12 mouse cellular contexts compared by ENCODE assay signal in genomic region chr7:101354423-101354822, GRCm38 (mm10). TPM values are rescaled to one million over a fixed set of nuclear protein-coding genes. Genes with fewer than 3 reads are reported as not detected.
A peak's percentile ranks its signal among the peaks of the same experiment; 100 is the strongest.
DNase-seq lines count a peak whose midpoint lies in the region; ATAC-seq and TF ChIP-seq lines count a peak whose summit lies in the region.
"Had no signal": no experiment of that assay in that cellular context is flagged by ENCODE, and none has a peak within 500 bp of the region (broad histone marks: within the 10 kb centered on the region; RNA-seq: fewer than 3 reads in every experiment).

No protein-coding gene starts in this region.

- intact Hi-C loops in left cerebral cortex, postnatal 36 days (cut with DNase I): no loop called here

- 67% methylated on average over 5 of the region's 5 CpGs for WGBS in heart, embryonic 15.5 days
- 53% methylated on average over 5 of the region's 5 CpGs for WGBS in heart, embryonic 11.5 days (ENCODE audit: insufficient replicate concordance)
- WGBS in liver, embryonic 13.5 days (ENCODE audit: insufficient replicate concordance): 30% methylated on average over 5 of the region's 5 CpGs
- 19% methylated on average over 5 of the region's 5 CpGs for WGBS in small intestine, adult 2 months

- peaks cover 20% of the 10 kb centered on the region for H3K4me1 ChIP-seq in heart, embryonic 15.5 days (replicated peaks)
- peaks cover 15% of the 10 kb centered on the region for H3K4me1 ChIP-seq in heart, embryonic 11.5 days (ENCODE audit: control insufficient read depth, insufficient read depth, low read length)
- peaks cover 66% of the 10 kb centered on the region for H3K4me1 ChIP-seq in liver, embryonic 13.5 days (replicated peaks)
- H3K4me1 ChIP-seq in small intestine, adult 2 months (ENCODE audit: control insufficient read depth, insufficient read depth, insufficient read length, low read length): peaks cover 21% of the 10 kb centered on the region; the same call in 1 of the 2 replicates
- H3K4me1 ChIP-seq: forebrain, embryonic 15.5 days; neural tube, embryonic 15.5 days had no signal

- TF ChIP-seq POLR2A in small intestine, adult 2 months (IDR thresholded peaks at IDR 0.05; ENCODE audit: low read depth, low read length): no peak

- H3K4me2 ChIP-seq in heart, embryonic 15.5 days: no peak overlapping the region
- H3K4me2 ChIP-seq in heart, embryonic 11.5 days: no peak overlapping the region
- H3K4me2 ChIP-seq in liver, embryonic 13.5 days: 0 out of 2 replicates have a peak overlapping the region, but pooled peaks have one; percentile 21
- H3K4me2 ChIP-seq: forebrain, embryonic 15.5 days; neural tube, embryonic 15.5 days had no signal

- H3K4me3 ChIP-seq in heart, embryonic 15.5 days: no peak overlapping the region
- no peak overlapping the region for H3K4me3 ChIP-seq in heart, embryonic 11.5 days (ENCODE audit: low read depth, low read length)
- H3K4me3 ChIP-seq in liver, embryonic 13.5 days (replicated peaks): no peak overlapping the region
- no peak overlapping the region for H3K4me3 ChIP-seq in small intestine, adult 2 months (ENCODE audit: low read depth, low read length)
- H3K4me3 ChIP-seq: forebrain, embryonic 15.5 days; neural tube, embryonic 15.5 days had no signal

- H3K27ac ChIP-seq in heart, embryonic 15.5 days: no peak overlapping the region
- no peak overlapping the region for H3K27ac ChIP-seq in heart, embryonic 11.5 days (ENCODE audit: low read depth, low read length)
- H3K27ac ChIP-seq in liver, embryonic 13.5 days: peak overlapping the region; percentile 73
- H3K27ac ChIP-seq in small intestine, adult 2 months (ENCODE audit: insufficient read depth, low read depth, low read length): peak overlapping the region; percentile 36
- H3K27ac ChIP-seq: forebrain, embryonic 15.5 days; neural tube, embryonic 15.5 days had no signal

- H3K9ac ChIP-seq in heart, embryonic 15.5 days: no peak overlapping the region
- H3K9ac ChIP-seq in heart, embryonic 11.5 days (ENCODE audit: low read depth, low read length): no peak overlapping the region
- H3K9ac ChIP-seq in liver, embryonic 13.5 days: 0 out of 2 replicates have a peak overlapping the region, but pooled peaks have one; percentile 4
- H3K9ac ChIP-seq: forebrain, embryonic 15.5 days; neural tube, embryonic 15.5 days had no signal

- no peaks in the 10 kb centered on the region for H3K36me3 ChIP-seq in heart, embryonic 15.5 days
- H3K36me3 ChIP-seq in heart, embryonic 11.5 days (ENCODE audit: control insufficient read depth, insufficient read depth, low read length): no peaks in the 10 kb centered on the region
- no peaks in the 10 kb centered on the region for H3K36me3 ChIP-seq in liver, embryonic 13.5 days
- no peaks in the 10 kb centered on the region for H3K36me3 ChIP-seq in small intestine, adult 2 months (ENCODE audit: control insufficient read depth, insufficient read depth, low read length)
- H3K36me3 ChIP-seq: forebrain, embryonic 15.5 days; neural tube, embryonic 15.5 days had no signal

- no peak for TF ChIP-seq CTCF in small intestine, adult 2 months (IDR thresholded peaks at IDR 0.05; ENCODE audit: extremely low read depth, insufficient read length, insufficient replicate concordance, low read depth, low read length)

- DNase-seq in liver, embryonic 13.5 days: no peak
- DNase-seq in ovary, postnatal 14 days (ENCODE audit: low spot score): no peak
- DNase-seq in left cerebral cortex, postnatal 36 days (ENCODE audit: low spot score in 2 of 2): no peak
- no peak for DNase-seq in cerebellum, adult 8-10 months
- DNase-seq: embryo, embryonic 11 days had no signal

- ATAC-seq in heart, embryonic 15.5 days (replicated peaks; ENCODE audit: insufficient number of reproducible peaks, insufficient read depth, low FRiP score, low read depth): 0 out of 2 replicates have a peak, but pooled peaks have one; percentile 40
- no peak; the same call in 1 of the 2 replicates for ATAC-seq in heart, embryonic 11.5 days (replicated peaks; ENCODE audit: insufficient number of reproducible peaks, low FRiP score, low TSS enrichment)
- ATAC-seq in granulocyte monocyte progenitor cell, adult 5-6 weeks (replicated peaks; ENCODE audit: poor library complexity, severe bottlenecking): peak; percentile 61
- ATAC-seq in liver, embryonic 13.5 days (ENCODE audit: low read depth): peak; percentile 72
- ATAC-seq: forebrain, embryonic 15.5 days had no signal

- H3K27me3 ChIP-seq in heart, embryonic 15.5 days: peaks cover 10% of the 10 kb centered on the region
- peaks cover 20% of the 10 kb centered on the region for H3K27me3 ChIP-seq in heart, embryonic 11.5 days (ENCODE audit: control insufficient read depth, insufficient read depth, low read length)
- H3K27me3 ChIP-seq in liver, embryonic 13.5 days: 0 out of 2 replicates have a peak, but pooled peaks cover 1% of the 10 kb centered on the region
- H3K27me3 ChIP-seq in small intestine, adult 2 months (ENCODE audit: control insufficient read depth, insufficient read depth, low read length): no peaks in the 10 kb centered on the region
- H3K27me3 ChIP-seq: neural tube, embryonic 15.5 days had no signal

- no peaks in the 10 kb centered on the region for H3K9me3 ChIP-seq in heart, embryonic 15.5 days (replicated peaks)
- no peaks in the 10 kb centered on the region for H3K9me3 ChIP-seq in heart, embryonic 11.5 days (replicated peaks; ENCODE audit: control insufficient read depth, low read length)
- no peaks in the 10 kb centered on the region for H3K9me3 ChIP-seq in liver, embryonic 13.5 days (replicated peaks)
- H3K9me3 ChIP-seq: forebrain, embryonic 15.5 days; neural tube, embryonic 15.5 days had no signal

RNA-seq across cellular contexts. Expression of gene Arap1, which starts 6.6 kb away (rescaled TPM):
- 23.5 and 38.4 TPM in 2 replicates for polyA plus RNA-seq in heart, embryonic 15.5 days (2015; fragmentation: Nextera tagmentation; extraction: Ambion mirVana)
- polyA plus RNA-seq in heart, embryonic 11.5 days (2014; fragmentation: Nextera tagmentation; extraction: Ambion mirVana): 15.4 and 16.0 TPM in 2 replicates
- 59.2 and 81.5 TPM in 2 replicates for total RNA-seq in granulocyte monocyte progenitor cell, adult 5-6 weeks (2014; fragmentation: Nextera tagmentation)
- total RNA-seq in granulocyte monocyte progenitor cell, adult 5-6 weeks (2017): 27.4 and 64.6 TPM in 2 replicates
- 13.1 and 14.8 TPM in 2 replicates for polyA plus RNA-seq in liver, embryonic 13.5 days (2015; fragmentation: Nextera tagmentation; extraction: Ambion mirVana)
- 45.7 and 61.7 TPM in 2 replicates for polyA plus RNA-seq in small intestine, adult 2 months (2012; rRNA removed)
- total RNA-seq in left cerebral cortex, postnatal 36 days (2021): 10 to 100 TPM; 16.5 to 17.6 TPM

RNA-seq across cellular contexts. Expression of gene Stard10, which starts 37.5 kb away (rescaled TPM):
- 25.0 and 32.9 TPM in 2 replicates for polyA plus RNA-seq in heart, embryonic 15.5 days (2015; fragmentation: Nextera tagmentation; extraction: Ambion mirVana)
- 44.4 and 48.9 TPM in 2 replicates for polyA plus RNA-seq in heart, embryonic 11.5 days (2014; fragmentation: Nextera tagmentation; extraction: Ambion mirVana)
- 18.5 and 36.0 TPM in 2 replicates for total RNA-seq in granulocyte monocyte progenitor cell, adult 5-6 weeks (2014; fragmentation: Nextera tagmentation)
- total RNA-seq in granulocyte monocyte progenitor cell, adult 5-6 weeks (2017): 11.8 and 30.5 TPM in 2 replicates
- polyA plus RNA-seq in liver, embryonic 13.5 days (2015; fragmentation: Nextera tagmentation; extraction: Ambion mirVana): 78.5 and 81.3 TPM in 2 replicates
- polyA plus RNA-seq in small intestine, adult 2 months (2012; rRNA removed): 148 and 264 TPM in 2 replicates
- 10 to 100 TPM; 75.7 to 85.6 TPM for total RNA-seq in left cerebral cortex, postnatal 36 days (2021)

RNA-seq across cellular contexts. Expression of gene Atg16l2, which starts 52.4 kb away (rescaled TPM):
- 28.1 and 30.5 TPM in 2 replicates for polyA plus RNA-seq in heart, embryonic 15.5 days (2015; fragmentation: Nextera tagmentation; extraction: Ambion mirVana)
- 13.7 and 18.9 TPM in 2 replicates for polyA plus RNA-seq in heart, embryonic 11.5 days (2014; fragmentation: Nextera tagmentation; extraction: Ambion mirVana)
- total RNA-seq in granulocyte monocyte progenitor cell, adult 5-6 weeks (2014; fragmentation: Nextera tagmentation): 26.8 and 43.6 TPM in 2 replicates
- 6.6 and 12.2 TPM in 2 replicates for total RNA-seq in granulocyte monocyte progenitor cell, adult 5-6 weeks (2017)
- 4.2 and 4.9 TPM in 2 replicates for polyA plus RNA-seq in liver, embryonic 13.5 days (2015; fragmentation: Nextera tagmentation; extraction: Ambion mirVana)
- polyA plus RNA-seq in small intestine, adult 2 months (2012; rRNA removed): 8.1 and 11.0 TPM in 2 replicates
- 10 to 100 TPM; 52.7 to 55.5 TPM for total RNA-seq in left cerebral cortex, postnatal 36 days (2021)

RNA-seq across cellular contexts. Expression of gene Gm45837, which starts 56.3 kb away (rescaled TPM):
- not detected in 2 replicates for polyA plus RNA-seq in heart, embryonic 15.5 days (2015; fragmentation: Nextera tagmentation; extraction: Ambion mirVana)
- polyA plus RNA-seq in heart, embryonic 11.5 days (2014; fragmentation: Nextera tagmentation; extraction: Ambion mirVana): 0.89 TPM in 1 of 2 replicates, not detected in the other
- total RNA-seq in granulocyte monocyte progenitor cell, adult 5-6 weeks (2014; fragmentation: Nextera tagmentation): not detected in 2 replicates
- total RNA-seq in granulocyte monocyte progenitor cell, adult 5-6 weeks (2017): 2.6 TPM in 1 of 2 replicates, not detected in the other
- polyA plus RNA-seq in liver, embryonic 13.5 days (2015; fragmentation: Nextera tagmentation; extraction: Ambion mirVana): 0.31 and 3.1 TPM in 2 replicates
- polyA plus RNA-seq in small intestine, adult 2 months (2012; rRNA removed): 0.51 TPM in 1 of 2 replicates, not detected in the other
- 1 to 10 TPM in 1 of 2 experiments, not detected in 1; 1.7 TPM for total RNA-seq in left cerebral cortex, postnatal 36 days (2021)
- polyA plus RNA-seq: forebrain, embryonic 15.5 days; heart, embryonic 14.5 days had no signal

Comparison
In these comparisons a context has a peak if more than half of its experiments do, and no peak if none do; other contexts are left out.
1. H3K27ac ChIP-seq: peak in liver, embryonic 13.5 days (single experiment) and small intestine, adult 2 months (single experiment); none in heart, embryonic 15.5 days (single experiment) and heart, embryonic 11.5 days (single experiment).